Mouse (Mus musculus) intestine, postnatal 0 days (tissue): ENCODE measurements at regions not wholly inside any gene's neighbourhood (a gene's known extent, or its start where the extent isn't known, plus 50 kb on each side); places are given as distances from the start of the nearest gene placed in this dataset. TPM values are rescaled to one million over a fixed set of nuclear protein-coding genes. Genes with fewer than 3 reads are reported as not detected.
"Not testable (repeated sequence)": the region's sequence is repeated elsewhere in the genome, so short reads cannot be mapped to it uniquely, and the experiment has no call there.

ENCODE experiments used
- ATAC-seq: fragments of 200-750 bp; cut with Nextera tagmentation; 2 replicates; pipeline ENCODE4 v1.8.0; 2017; ENCODE audit warnings: mild to moderate bottlenecking, moderate TSS enrichment, moderate library complexity
- H3K27ac ChIP-seq: fragments of 300-500 bp; sonication (generic); 2 replicates; pipeline ENCODE4 v1.5.1; 2014; ENCODE audit warnings: mild to moderate bottlenecking, low read depth, low read length, moderate library complexity
- H3K27me3 ChIP-seq: fragments of 300-500 bp; sonication (generic); replicated peaks from 2 replicates; pipeline ENCODE4 v1.6.1; 2014; ENCODE audit warnings: low read length, mixed read lengths; ENCODE audit not compliant: control insufficient read depth, insufficient read depth
- H3K36me3 ChIP-seq: fragments of 300-500 bp; sonication (generic); 2 replicates; pipeline ENCODE4 v1.6.1; 2014; ENCODE audit warnings: mild to moderate bottlenecking, moderate library complexity; ENCODE audit not compliant: control insufficient read depth, insufficient read depth
- H3K4me1 ChIP-seq: fragments of 300-500 bp; sonication (generic); replicated peaks from 2 replicates; pipeline ENCODE4 v1.6.1; 2014; ENCODE audit warnings: antibody characterized with exemption, low read length, mixed read lengths; ENCODE audit not compliant: control insufficient read depth, insufficient read depth
- H3K4me2 ChIP-seq: fragments of 300-500 bp; sonication (generic); replicated peaks from 2 replicates; pipeline ENCODE4 v1.6.1; 2014; ENCODE audit warnings: low read depth, mild to moderate bottlenecking, moderate library complexity
- H3K4me3 ChIP-seq: fragments of 300-500 bp; sonication (generic); 2 replicates; pipeline ENCODE4 v1.5.1; 2014; ENCODE audit warnings: low read depth, low read length
- H3K9ac ChIP-seq: fragments of 300-500 bp; sonication (generic); 2 replicates; pipeline ENCODE4 v1.6.1; 2014; ENCODE audit warnings: mild to moderate bottlenecking, low read depth, low read length
- H3K9me3 ChIP-seq: fragments of 300-500 bp; sonication (generic); 2 replicates; pipeline ENCODE4 v1.6.1; 2016; ENCODE audit warnings: mixed run types; ENCODE audit not compliant: control insufficient read depth
- WGBS: fragments of 180-500 bp; shearing (Covaris S2); extraction: QIAGEN DNeasy Blood & Tissue Kit; methylation state at CpG from one replicate; pipeline ENCODE4 v1.1.7; 2014; 5-methylcytosine and 5-hydroxymethylcytosine counted together
- microRNA-seq: library from miRNA; unstranded; fragments of <30 nt; microRNA quantifications from one replicate; pipeline ENCODE4, GENCODE M21; 2016

GRCm38 (mm10) chr8:71192939-71193338 lies 79.6 kb upstream of the Myo9b start:
- H3K27ac ChIP-seq, H3K4me3 ChIP-seq, H3K36me3 ChIP-seq, H3K27me3 ChIP-seq, H3K9ac ChIP-seq, ATAC-seq, H3K9me3 ChIP-seq, H3K4me2 ChIP-seq, H3K4me1 ChIP-seq: not testable (repeated sequence)
- WGBS, result 73% methylated on average over 1 of the region's 1 CpGs

GRCm38 (mm10) chr8:71195006-71195722 lies 77.3 kb upstream of the Myo9b start:
- H3K36me3 ChIP-seq, H3K9me3 ChIP-seq, H3K4me3 ChIP-seq, H3K9ac ChIP-seq, H3K4me1 ChIP-seq, H3K27me3 ChIP-seq, H3K27ac ChIP-seq, H3K4me2 ChIP-seq: not testable (repeated sequence)
- WGBS, result 69% methylated on average over 9 of the region's 9 CpGs
- ATAC-seq, result peak; percentile 22; the same call in 1 of the 2 replicates

Small RNA genes lying in the stretch of these regions (microRNA-seq; reads per million reads assigned to microRNA genes)
- gene Gm27628, result not detected
